Mouse (Mus musculus) kidney, adult 2 months (tissue): ENCODE measurements around the gene Sgcb. TPM values are rescaled to one million over a fixed set of nuclear protein-coding genes. Genes with fewer than 3 reads are reported as not detected.
"Not testable (repeated sequence)": the region's sequence is repeated elsewhere in the genome, so short reads cannot be mapped to it uniquely, and the experiment has no call there.

Source experiments
- DNase-seq: peaks from one replicate; pipeline ENCODE4 v3.0.0; 2021
- H3K27ac ChIP-seq: fragments of 200-500 bp; 2 replicates; pipeline ENCODE4 v1.5.1; 2012; ENCODE audit warnings: low read depth, low read length, control low read depth, inconsistent platforms; ENCODE audit not compliant: insufficient read depth
- H3K27me3 ChIP-seq: fragments of 200-500 bp; replicated peaks from 2 replicates; pipeline ENCODE4 v1.6.1; 2012; ENCODE audit warnings: mild to moderate bottlenecking, moderate library complexity, low read length, inconsistent platforms; ENCODE audit not compliant: control insufficient read depth, insufficient read depth
- H3K36me3 ChIP-seq: fragments of 200-500 bp; 2 replicates; pipeline ENCODE4 v1.6.1; 2012; ENCODE audit warnings: mild to moderate bottlenecking, moderate library complexity, low read length, inconsistent platforms; ENCODE audit not compliant: control insufficient read depth, insufficient read depth
- H3K4me1 ChIP-seq: fragments of 200-500 bp; 2 replicates; pipeline ENCODE4 v1.6.1; 2011; ENCODE audit warnings: low read length; ENCODE audit not compliant: control insufficient read depth, insufficient read depth
- H3K4me3 ChIP-seq: fragments of 200-500 bp; 2 replicates; pipeline ENCODE4 v1.5.1; 2011; ENCODE audit warnings: mild to moderate bottlenecking, low read depth, low read length, control low read depth; ENCODE audit not compliant: insufficient read depth
- CTCF ChIP-seq: fragments of 200-500 bp; conservative IDR thresholded peaks from 2 replicates; pipeline ENCODE4 v1.5.1; 2011; ENCODE audit warnings: low read depth, mild to moderate bottlenecking, control low read depth, low read length, moderate library complexity, mixed read lengths; ENCODE audit not compliant: insufficient read depth, insufficient read length
- POLR2A ChIP-seq: fragments of 200-500 bp; IDR thresholded peaks from one replicate; pipeline ENCODE4 v1.6.1; 2011; ENCODE audit warnings: low read depth, low read length, control low read depth
- WGBS: fragments of 180-500 bp; shearing (Covaris S2); methylation state at CpG from one replicate; pipeline ENCODE4 v1.1.7; 2018; 5-methylcytosine and 5-hydroxymethylcytosine counted together
- polyA plus RNA-seq: library from polyadenylated mRNA; depleted of rRNA; stranded (reverse); fragments of >200 nt; gene quantifications from 2 replicates; pipeline ENCODE4 v1.2.3, GENCODE M21; 2012; rRNA removed

Sgcb gene
- polyA plus RNA-seq, 1 experiment: 6.1 TPM

DNA sequence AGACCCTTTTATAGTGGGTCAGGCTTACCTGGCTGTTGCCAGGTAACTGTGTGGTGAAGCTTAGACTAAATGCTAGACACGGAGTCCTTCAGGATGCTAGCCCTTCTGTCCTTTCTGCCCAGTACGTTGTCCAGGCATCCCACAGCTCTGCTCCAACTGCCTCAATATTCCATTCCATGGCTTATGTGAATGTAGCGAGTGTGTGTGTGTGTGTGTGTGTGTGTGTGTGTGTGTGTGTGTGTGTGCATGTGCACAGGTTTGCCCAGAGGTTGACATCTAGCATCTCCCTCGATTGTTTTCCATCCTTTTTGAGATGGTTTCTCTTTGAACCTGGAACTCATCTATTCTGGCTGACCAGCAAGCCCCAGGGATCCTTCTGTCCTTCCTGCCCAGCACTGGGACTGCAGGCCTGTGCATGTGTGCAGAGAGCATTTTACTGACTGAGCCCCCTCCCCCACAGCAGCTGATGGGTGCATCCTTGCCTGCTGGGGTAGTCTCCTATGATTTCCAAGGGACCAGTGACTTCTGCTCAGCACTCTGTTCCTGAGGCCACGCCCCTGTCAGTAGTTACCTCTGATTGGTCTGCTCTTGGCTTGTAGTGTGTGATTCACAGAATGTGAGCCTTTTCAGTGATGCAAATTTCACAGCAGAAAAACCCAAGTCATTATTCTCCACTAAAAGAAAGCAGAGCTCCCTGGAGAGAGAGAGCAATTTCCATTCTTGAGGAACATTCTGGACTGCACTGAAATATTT is 48.5 kb downstream of the Sgcb start:
- Histone ChIP-seq H3K4me3 (no peak overlapping the region), H3K4me1 (no peaks in the 10 kb centered on the region), H3K27me3 (no peaks in the 10 kb centered on the region), H3K27ac (no peak overlapping the region), H3K36me3 (no peaks in the 10 kb centered on the region)
- DNase-seq: no peak
- WGBS: 66% methylated on average over 5 of the region's 5 CpGs
- no peak for TF ChIP-seq CTCF
- TF ChIP-seq POLR2A: no peak

DNA sequence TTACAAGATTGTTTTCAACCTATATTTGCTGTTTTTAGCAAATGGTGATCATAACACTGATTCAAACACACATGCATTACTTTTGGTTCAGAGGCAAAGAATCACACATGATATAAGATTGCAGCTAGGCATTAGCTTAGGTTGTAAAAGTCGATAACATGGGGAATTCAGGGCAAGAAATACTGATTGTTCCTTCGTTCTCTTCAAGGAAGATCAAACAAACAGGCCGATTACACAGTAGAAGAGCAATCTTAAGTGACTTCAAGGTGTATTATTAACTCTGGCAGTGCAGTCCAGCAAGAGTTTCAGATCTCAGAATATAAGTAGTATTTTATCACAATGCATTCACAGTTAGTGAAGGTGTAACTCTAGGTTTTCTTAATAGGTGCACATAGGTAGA is 60.5 kb downstream of the Sgcb start:
- H3K27ac ChIP-seq: no peak overlapping the region
- H3K4me3 ChIP-seq: no peak overlapping the region
- H3K4me1 ChIP-seq: no peaks in the 10 kb centered on the region
- no peaks in the 10 kb centered on the region for H3K36me3 ChIP-seq
- no peak for DNase-seq
- 56% methylated on average over 3 of the region's 3 CpGs for WGBS
- no peaks in the 10 kb centered on the region for H3K27me3 ChIP-seq
- TF ChIP-seq POLR2A (no peak), CTCF (no peak)

DNA sequence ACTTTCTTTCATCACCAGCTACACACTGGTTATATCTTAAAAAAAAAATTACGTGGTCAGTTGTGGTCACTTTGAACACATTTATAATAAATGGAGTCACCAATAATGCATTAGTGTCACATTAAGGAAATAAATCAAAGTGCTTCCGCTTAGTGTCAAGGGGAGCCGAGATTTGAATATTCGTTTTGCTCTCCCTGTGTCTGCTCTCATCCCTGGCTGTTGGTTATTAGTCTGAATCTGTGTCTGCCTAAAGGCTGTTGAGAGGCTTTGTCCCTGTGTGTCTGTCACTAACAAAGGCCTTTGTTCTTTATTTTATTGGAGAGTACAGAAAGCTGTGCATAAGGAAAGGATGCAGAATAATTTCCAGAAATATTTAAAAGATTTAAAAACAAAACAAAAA is 61.0 kb downstream of the Sgcb start:
- Histone ChIP-seq H3K27ac (no peak overlapping the region), H3K4me1 (no peaks in the 10 kb centered on the region), H3K4me3 (no peak overlapping the region), H3K27me3 (no peaks in the 10 kb centered on the region), H3K36me3 (no peaks in the 10 kb centered on the region)
- TF ChIP-seq POLR2A (no peak), CTCF (no peak)
- no peak for DNase-seq
- WGBS: 71% methylated on average over 4 of the region's 4 CpGs

DNA sequence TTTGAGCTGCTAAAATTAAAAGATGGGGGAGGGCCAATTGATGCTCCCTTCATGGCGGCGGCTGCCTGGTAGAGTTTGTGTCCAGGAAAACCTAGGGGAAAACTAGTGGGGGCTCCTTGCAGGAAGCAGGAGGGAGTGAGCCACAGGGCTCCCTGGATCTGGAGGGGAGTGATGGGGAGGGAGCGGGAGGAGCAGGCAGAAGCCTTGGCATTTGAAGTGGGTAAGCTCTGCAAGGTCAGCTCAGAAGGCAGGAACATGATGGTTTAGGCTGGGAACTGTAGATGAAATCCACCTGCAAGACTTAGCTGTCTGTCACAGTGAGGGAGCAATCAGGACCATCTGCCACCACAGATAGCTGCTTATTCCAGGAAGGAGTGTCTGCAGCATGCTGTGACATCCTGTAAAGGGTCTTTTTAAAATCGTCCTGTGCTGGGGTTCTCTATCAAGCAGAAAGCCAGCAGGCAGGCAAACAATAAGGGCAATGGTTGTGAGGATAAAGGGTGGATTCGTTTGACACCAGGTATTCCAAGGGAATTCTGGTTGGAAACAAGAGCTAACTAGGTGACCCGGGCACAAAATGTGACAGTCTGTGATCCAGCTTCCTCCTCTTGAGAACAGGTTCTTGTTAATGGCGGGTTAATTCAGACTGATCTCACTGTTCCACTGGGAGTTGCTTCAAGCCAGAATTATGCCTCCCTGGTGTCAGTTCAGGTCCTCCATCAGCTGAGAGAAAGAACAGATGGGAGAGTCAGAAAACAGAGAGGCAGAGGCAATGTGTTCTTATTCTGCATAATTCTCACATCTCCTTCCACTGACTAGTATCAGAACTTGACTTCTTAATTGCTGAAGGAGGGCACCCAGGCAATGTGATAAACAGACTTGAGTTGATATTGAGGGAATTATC is 62.1 kb downstream of the Sgcb start:
- Histone ChIP-seq H3K4me3 (no peak overlapping the region), H3K4me1 (no peaks in the 10 kb centered on the region), H3K27ac (no peak overlapping the region), H3K27me3 (no peaks in the 10 kb centered on the region), H3K36me3 (no peaks in the 10 kb centered on the region)
- no peak for TF ChIP-seq POLR2A
- TF ChIP-seq CTCF: no peak
- 53% methylated on average over 7 of the region's 7 CpGs for WGBS
- DNase-seq: no peak

DNA sequence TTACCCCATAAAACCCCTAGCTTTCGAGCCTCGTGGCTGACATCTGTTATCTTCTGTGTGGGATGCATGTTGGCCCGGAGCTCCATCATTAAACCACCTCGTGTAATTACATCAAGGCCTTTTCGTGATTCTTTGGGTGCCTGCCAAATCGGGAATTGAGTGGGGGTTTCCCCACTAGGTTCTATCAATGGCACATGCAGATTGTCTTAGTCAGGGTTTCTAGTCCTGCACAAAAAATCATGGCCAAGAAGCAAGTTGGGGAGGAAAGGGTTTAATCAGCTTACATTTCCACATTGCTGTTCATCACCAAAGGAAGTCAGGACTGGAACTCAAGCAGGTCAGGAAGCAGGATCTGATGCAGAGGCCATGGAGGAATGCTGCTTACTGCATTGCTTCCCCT is 63.6 kb downstream of the Sgcb start:
- not testable (repeated sequence) for H3K4me1 ChIP-seq, H3K36me3 ChIP-seq, H3K4me3 ChIP-seq, H3K27ac ChIP-seq, H3K27me3 ChIP-seq, DNase-seq
- WGBS: 84% methylated on average over 6 of the region's 6 CpGs

Other genes starting within 250 kb of the Sgcb start
- gene Cwh43, start 241.7 kb downstream of the Sgcb start, polyA plus RNA-seq: 7.5 and 10.2 TPM in 2 replicates
- 12.3 and 14.2 TPM in 2 replicates for gene Dcun1d4, start 166.8 kb downstream of the Sgcb start, polyA plus RNA-seq
- gene Lrrc66, start 15.3 kb downstream of the Sgcb start, polyA plus RNA-seq: 8.0 and 9.5 TPM in 2 replicates
- 0.08 and 0.10 TPM in 2 replicates for gene Spata18, start 3.6 kb upstream of the Sgcb start, polyA plus RNA-seq